Mouse (Mus musculus) kidney, postnatal 0 days (tissue): ENCODE data around the gene Hint1. TPM values are rescaled to one million over a fixed set of nuclear protein-coding genes. Genes with fewer than 3 reads are reported as not detected.
A peak's percentile ranks its signal among the peaks of the same experiment; 100 is the strongest.

ENCODE experiments used
- ATAC-seq: fragments of 200-750 bp; cut with Nextera tagmentation; replicated peaks from 2 replicates; pipeline ENCODE4 v1.8.0; 2017; ENCODE audit warnings: low read depth, moderate number of reproducible peaks, moderate TSS enrichment, moderate library complexity; ENCODE audit not compliant: low FRiP score
- DNase-seq: peaks from one replicate; pipeline ENCODE4 v3.0.0-alpha.2; 2016; ENCODE audit warnings: low spot score
- H3K27ac ChIP-seq: fragments of 300-500 bp; sonication (generic); 2 replicates; pipeline ENCODE4 v1.5.1; 2014; ENCODE audit warnings: mild to moderate bottlenecking
- H3K27me3 ChIP-seq: fragments of 300-500 bp; sonication (generic); 2 replicates; pipeline ENCODE4 v1.6.1; 2014; ENCODE audit warnings: low read length, mixed read lengths; ENCODE audit not compliant: insufficient read depth
- H3K36me3 ChIP-seq: fragments of 300-500 bp; sonication (generic); 2 replicates; pipeline ENCODE4 v1.6.1; 2014; ENCODE audit warnings: low read length, mixed read lengths; ENCODE audit not compliant: insufficient read depth
- H3K4me1 ChIP-seq: fragments of 300-500 bp; sonication (generic); replicated peaks from 2 replicates; pipeline ENCODE4 v1.6.1; 2014; ENCODE audit warnings: antibody characterized with exemption, low read length, mixed read lengths; ENCODE audit not compliant: insufficient read depth
- H3K4me2 ChIP-seq: fragments of 300-500 bp; sonication (generic); 2 replicates; pipeline ENCODE4 v1.6.1; 2014; ENCODE audit warnings: mild to moderate bottlenecking, low read length, moderate library complexity, mixed read lengths
- H3K4me3 ChIP-seq: fragments of 300-500 bp; sonication (generic); replicated peaks from 2 replicates; pipeline ENCODE4 v1.5.1; 2014; ENCODE audit warnings: low read depth, low read length
- H3K9ac ChIP-seq: fragments of 300-500 bp; sonication (generic); 2 replicates; pipeline ENCODE4 v1.6.1; 2014; ENCODE audit warnings: low read depth, low read length
- H3K9me3 ChIP-seq: fragments of 300-500 bp; sonication (generic); replicated peaks from 2 replicates; pipeline ENCODE4 v1.6.1; 2016; ENCODE audit warnings: low read length, inconsistent platforms, mixed read lengths
- CTCF ChIP-seq: IDR thresholded peaks from 2 replicates; pipeline ENCODE4 v1.5.1; 2016; ENCODE audit warnings: antibody characterized with exemption, low read depth, mild to moderate bottlenecking, moderate library complexity
- WGBS: fragments of 180-500 bp; shearing (Covaris S2); extraction: QIAGEN DNeasy Blood & Tissue Kit; methylation state at CpG from one replicate; pipeline ENCODE4 v1.1.7; 2014; 5-methylcytosine and 5-hydroxymethylcytosine counted together
- polyA plus RNA-seq: library from polyadenylated mRNA; unstranded; fragments of >200 nt; fragmentation: Nextera tagmentation; extraction: Ambion mirVana; gene quantifications from 2 replicates; pipeline ENCODE4 v1.2.1, GENCODE M21; 2015

Gene Hint1
- polyA plus RNA-seq, 1 experiment from 2014 or later = 1,085 TPM

DNA sequence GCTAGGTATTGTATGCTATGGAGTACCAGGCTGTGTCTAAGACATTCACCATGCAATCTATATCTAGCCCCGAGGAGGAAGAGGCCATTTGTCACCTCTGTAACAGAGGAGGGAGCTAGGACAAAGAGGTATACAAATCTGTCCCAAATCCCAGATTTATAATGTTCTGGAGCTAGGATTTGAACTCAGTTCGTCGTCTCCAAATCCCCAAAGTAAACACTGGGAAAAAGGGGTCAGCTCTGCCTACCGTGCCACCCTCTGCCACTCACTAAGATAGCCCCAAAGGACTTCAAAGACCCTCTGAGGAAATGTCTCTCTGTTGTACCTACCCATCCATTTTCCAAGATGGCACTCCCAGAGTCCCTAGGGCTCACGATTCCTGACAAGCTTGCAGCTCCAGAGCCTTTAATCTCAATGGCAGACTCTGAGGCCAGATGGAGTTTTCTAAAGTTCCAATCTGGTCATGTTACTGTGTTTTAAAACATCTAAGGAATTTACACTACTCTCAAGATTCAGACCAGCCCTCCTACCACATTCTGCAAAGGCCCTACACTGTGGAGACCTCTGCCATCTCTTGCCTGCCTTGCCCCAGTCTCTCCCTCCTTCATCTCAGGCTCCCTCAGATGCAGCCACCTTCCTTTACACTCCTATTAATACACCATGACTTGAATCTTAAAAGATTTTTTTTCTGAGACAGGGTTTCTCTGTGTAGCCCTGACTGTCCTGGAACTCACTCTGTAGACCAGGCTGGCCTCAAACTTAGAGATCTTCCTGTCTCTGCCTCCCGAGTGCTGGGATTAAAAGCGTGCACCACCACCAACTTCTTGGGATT lies 45.7 kb downstream of the Hint1 start:
- TF ChIP-seq CTCF = no peak
- no peak overlapping the region for H3K4me3 ChIP-seq
- no peak overlapping the region for H3K4me2 ChIP-seq
- ATAC-seq = 0 out of 2 replicates have a peak, but pooled peaks have one; percentile 4
- peaks cover 31% of the 10 kb centered on the region for H3K36me3 ChIP-seq
- no peaks in the 10 kb centered on the region for H3K27me3 ChIP-seq
- no peak overlapping the region for H3K27ac ChIP-seq
- WGBS = 83% methylated on average over 7 of the region's 7 CpGs
- DNase-seq = no peak
- H3K4me1 ChIP-seq = no peaks in the 10 kb centered on the region
- no peak overlapping the region for H3K9ac ChIP-seq
- no peaks in the 10 kb centered on the region for H3K9me3 ChIP-seq

DNA sequence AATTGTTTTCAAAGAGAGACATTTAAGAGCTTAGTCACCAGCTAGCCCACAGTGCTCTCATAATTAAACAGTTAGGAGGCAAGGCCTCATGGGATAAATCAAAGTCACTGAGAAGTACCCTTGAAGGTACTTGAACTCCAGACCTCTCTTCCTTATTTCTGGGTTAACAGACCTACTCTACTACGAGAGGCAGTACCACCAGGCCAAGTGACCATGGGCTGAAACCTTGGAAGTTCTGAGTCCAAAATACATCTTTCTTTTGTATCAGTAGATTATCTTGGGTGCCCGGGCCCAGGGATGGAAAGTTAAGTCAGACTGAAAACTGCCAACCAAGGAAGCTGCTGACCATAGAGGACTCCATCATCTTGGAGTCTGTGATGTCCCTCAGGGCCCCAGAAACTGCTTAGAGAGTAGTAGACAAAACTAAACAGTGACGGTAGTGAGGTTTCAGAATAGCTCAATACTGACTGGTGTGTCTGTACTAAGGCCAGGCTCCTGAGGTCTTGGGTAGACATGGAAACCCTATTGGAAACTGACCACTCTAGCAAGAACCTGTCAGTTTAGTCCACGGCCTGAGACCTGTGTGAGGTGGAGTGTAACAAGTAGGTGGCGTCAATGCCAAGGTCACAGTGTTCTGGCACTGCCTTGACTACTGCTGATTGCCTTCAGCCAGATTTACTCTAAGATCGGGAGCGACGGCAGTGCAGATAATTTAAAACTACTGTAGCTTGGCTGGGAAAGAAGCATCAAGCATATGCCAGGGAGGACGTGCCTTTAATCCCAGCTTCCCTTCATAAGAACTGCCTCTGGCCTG lies 46.5 kb downstream of the Hint1 start:
- H3K9me3 ChIP-seq = no peaks in the 10 kb centered on the region
- 78% methylated on average over 9 of the region's 9 CpGs for WGBS
- DNase-seq (no peak), ATAC-seq (peak; percentile 14; the same call in 1 of the 2 replicates)
- H3K27me3 ChIP-seq = no peaks in the 10 kb centered on the region
- H3K4me3 ChIP-seq = no peak overlapping the region
- no peak for TF ChIP-seq CTCF
- H3K4me1 ChIP-seq = no peaks in the 10 kb centered on the region
- peaks cover 35% of the 10 kb centered on the region for H3K36me3 ChIP-seq
- no peak overlapping the region for H3K9ac ChIP-seq
- H3K27ac ChIP-seq = no peak overlapping the region
- H3K4me2 ChIP-seq = no peak overlapping the region

GRCm38 (mm10) chr11:54913841-54914240 lies 47.7 kb downstream of the Hint1 start:
- Histone ChIP-seq H3K4me3 (no peak overlapping the region), H3K27me3 (no peaks in the 10 kb centered on the region), H3K9ac (no peak overlapping the region), H3K27ac (no peak overlapping the region), H3K36me3 (peaks cover 45% of the 10 kb centered on the region), H3K9me3 (no peaks in the 10 kb centered on the region), H3K4me1 (no peaks in the 10 kb centered on the region), H3K4me2 (no peak overlapping the region)
- no peak for DNase-seq
- no peak for ATAC-seq
- TF ChIP-seq CTCF = no peak
- 94% methylated on average over 5 of the region's 5 CpGs for WGBS

- Histone ChIP-seq H3K9ac (no peak overlapping the region), H3K9me3 (no peaks in the 10 kb centered on the region), H3K4me1 (no peaks in the 10 kb centered on the region), H3K27ac (no peak overlapping the region), H3K4me3 (no peak overlapping the region), H3K36me3 (peaks cover 31% of the 10 kb centered on the region), H3K4me2 (no peak overlapping the region), H3K27me3 (no peaks in the 10 kb centered on the region)
- ATAC-seq (no peak), DNase-seq (no peak)
- WGBS = 94% methylated on average over 7 of the region's 7 CpGs
- no peak for TF ChIP-seq CTCF
Measured at GRCm38 (mm10) chr11:54917461-54917860, 51.3 kb downstream of the Hint1 start.

- Histone ChIP-seq H3K9ac (no peak overlapping the region), H3K9me3 (no peaks in the 10 kb centered on the region), H3K36me3 (peaks cover 29% of the 10 kb centered on the region; the same call in 1 of the 2 replicates), H3K27me3 (no peaks in the 10 kb centered on the region), H3K4me3 (no peak overlapping the region), H3K27ac (no peak overlapping the region), H3K4me1 (no peaks in the 10 kb centered on the region), H3K4me2 (no peak overlapping the region)
- DNase-seq (no peak), ATAC-seq (no peak)
- 89% methylated on average over 4 of the region's 4 CpGs for WGBS
- TF ChIP-seq CTCF = peak; percentile 54
Measured at GRCm38 (mm10) chr11:54918273-54918672, 52.1 kb downstream of the Hint1 start.

Other genes with a start within 250 kb of the Hint1 start
- gene Cdc42se2, start 78.7 kb upstream of the Hint1 start, polyA plus RNA-seq = 64.3 and 72.7 TPM in 2 replicates
- gene Lyrm7, start 5.5 kb upstream of the Hint1 start, polyA plus RNA-seq = 7.3 and 7.7 TPM in 2 replicates
- gene Gpx3, start 36.1 kb downstream of the Hint1 start, polyA plus RNA-seq = 1,362 and 1,474 TPM in 2 replicates
- 17.5 and 20.3 TPM in 2 replicates for gene Tnip1, start 96.5 kb downstream of the Hint1 start, polyA plus RNA-seq
- gene Anxa6, start 167.1 kb downstream of the Hint1 start, polyA plus RNA-seq = 146 and 176 TPM in 2 replicates
- gene Ccdc69, start 211.7 kb downstream of the Hint1 start, polyA plus RNA-seq = 2.4 and 2.5 TPM in 2 replicates
- gene Gm2a, start 231.7 kb downstream of the Hint1 start, polyA plus RNA-seq = 57.6 and 59.8 TPM in 2 replicates